Mouse (Mus musculus) adrenal gland, adult 8-10 months (tissue): Measurements from ENCODE around the gene Nsmce1. TPM values are rescaled to one million over a fixed set of nuclear protein-coding genes. Genes with fewer than 3 reads are reported as not detected.
"Not testable (repeated sequence)": the region's sequence is repeated elsewhere in the genome, so short reads cannot be mapped to it uniquely, and the experiment has no call there.

ENCODE experiments used
- DNase-seq: peaks from one replicate; pipeline ENCODE4 v3.0.0; 2022
- total RNA-seq, 4 experiments: library from RNA; stranded (reverse); gene quantifications; 2 replicates each; pipeline ENCODE4 v1.2.4; 2022

Gene Nsmce1
- total RNA-seq, 4 experiments from 2014 or later: 49.6 to 62.7 (median 51.9) TPM

DNA sequence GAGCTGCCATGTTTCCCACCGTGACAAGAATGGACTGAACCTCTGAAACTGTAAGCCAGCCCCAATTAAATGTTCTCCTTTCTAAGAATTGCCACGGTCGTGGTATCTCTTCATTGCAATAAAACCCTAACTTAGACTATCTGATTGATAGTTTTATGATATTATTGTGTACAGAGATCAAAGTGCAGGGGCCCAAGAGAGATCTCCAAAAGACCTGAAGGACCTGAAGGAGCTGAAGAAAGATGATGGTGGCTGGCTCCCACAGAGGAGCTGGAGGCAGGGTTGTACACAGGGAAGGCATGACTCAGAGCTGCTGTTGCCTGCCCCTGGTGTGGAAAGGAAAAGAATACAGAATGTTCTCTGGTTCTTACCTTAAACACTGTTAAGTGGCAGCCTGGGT is 57.5 kb downstream of the Nsmce1 start:
- DNase-seq: no peak

DNA sequence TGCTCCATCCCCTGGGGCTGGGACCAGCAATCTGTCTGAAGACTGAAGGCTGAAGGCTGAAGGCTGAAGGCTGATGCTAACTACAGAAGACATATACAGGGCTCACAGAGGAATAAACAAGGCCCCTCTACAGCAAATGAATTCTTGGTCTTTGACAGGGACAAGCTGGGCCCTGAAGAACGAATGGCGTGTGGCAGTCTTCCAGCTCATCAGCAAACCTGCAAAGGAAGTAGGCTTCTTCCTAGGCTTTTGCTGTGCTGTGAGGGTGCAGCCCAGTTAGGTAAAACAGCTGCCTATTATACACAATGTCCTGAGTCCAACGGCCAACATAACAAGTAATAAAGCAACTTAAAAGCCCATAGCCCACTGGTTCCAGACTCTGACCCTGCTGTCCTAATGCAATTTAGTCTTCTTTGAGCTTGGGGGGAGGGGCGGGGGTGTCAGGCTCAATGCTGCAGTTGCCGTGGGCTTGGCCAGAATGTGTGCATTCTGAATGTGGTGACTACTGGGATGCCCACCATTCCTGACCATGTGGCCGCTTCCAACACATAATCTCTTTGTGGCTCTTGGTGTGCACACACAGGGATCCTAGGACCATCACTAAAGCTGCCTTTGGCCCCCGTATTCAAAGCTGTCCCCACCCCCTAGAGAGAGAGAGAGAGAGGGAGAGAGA is 61.1 kb downstream of the Nsmce1 start:
- DNase-seq: no peak

DNA sequence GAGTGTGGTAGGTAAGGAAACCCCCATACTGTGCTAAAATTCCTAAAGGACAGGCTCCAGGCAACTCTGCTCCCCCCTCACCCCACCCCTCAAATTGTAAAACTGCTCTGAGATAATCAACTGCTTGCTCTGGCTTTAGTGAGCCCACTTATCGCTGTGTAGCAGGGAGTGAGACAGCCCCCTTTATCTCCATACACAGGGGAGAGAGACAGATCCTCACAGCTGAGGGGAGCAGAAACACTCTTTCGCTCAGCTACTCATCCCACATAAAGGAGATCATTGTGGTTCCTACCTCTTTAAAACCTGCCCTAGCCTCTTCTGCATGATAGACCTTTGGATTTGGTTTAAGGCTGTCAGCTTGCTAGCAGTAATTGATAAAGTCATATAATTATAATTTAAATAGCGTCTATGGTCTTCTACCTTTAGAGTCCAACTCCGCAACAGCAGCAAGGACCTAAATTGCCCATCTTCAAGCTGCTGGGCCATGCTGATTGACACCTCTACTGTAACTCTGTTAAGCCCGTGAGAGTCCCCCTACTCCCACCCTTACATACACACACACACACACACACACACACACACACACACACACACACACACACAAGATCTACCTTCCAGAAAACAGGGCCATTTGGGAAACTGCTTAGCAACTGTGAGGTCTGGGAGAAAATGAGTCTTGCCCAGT is 62.4 kb downstream of the Nsmce1 start:
- not testable (repeated sequence) for DNase-seq

DNA sequence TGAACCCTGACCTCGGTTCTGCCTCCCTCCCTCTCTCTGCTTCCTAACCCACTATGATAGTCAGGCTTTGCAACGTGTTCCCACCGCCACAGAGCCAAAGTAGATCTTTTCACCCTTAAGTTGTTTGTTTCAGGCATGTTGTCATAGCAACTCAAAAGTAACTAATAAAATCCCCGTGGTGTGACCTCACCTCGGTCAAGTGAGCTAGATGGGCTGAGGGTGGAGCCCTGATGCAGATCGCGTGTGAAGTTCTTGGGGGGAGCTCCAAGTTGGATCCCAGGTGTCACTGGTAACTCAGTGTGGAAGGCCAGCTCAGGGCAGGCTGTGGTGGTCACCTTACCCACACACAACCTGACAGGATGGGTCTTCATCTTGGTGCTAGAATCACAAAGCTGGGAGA is 63.0 kb downstream of the Nsmce1 start:
- DNase-seq: no peak

DNA sequence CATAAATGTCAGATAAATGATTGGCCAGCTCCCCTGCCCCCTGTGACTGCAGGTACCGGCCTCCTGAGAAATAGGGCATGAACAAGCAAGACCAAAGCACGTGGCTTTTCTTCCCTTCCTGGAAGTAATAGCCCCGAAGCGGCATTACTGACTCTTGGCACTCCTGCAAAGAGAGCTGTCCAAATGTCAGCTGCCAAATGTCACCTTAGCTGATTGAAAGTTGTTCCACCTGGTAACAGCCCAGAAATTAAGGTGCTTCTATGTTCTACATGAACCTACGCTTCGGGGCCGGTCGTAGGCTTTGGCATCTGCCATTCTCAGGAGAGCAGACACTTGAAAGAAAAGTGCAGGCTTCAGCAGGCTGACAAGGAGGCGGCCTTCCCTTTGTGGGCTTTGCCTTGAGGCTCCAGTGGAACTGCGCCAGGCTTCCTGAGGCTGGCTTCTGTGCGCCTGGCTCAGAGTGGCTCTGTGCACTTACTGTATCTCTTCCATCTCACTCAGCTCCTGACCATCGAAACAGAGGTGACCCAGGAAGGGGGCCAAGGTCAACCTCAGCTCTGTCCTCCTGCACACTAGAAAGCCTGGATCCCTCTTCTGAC is 63.8 kb downstream of the Nsmce1 start:
- DNase-seq: peak; percentile 67

DNA sequence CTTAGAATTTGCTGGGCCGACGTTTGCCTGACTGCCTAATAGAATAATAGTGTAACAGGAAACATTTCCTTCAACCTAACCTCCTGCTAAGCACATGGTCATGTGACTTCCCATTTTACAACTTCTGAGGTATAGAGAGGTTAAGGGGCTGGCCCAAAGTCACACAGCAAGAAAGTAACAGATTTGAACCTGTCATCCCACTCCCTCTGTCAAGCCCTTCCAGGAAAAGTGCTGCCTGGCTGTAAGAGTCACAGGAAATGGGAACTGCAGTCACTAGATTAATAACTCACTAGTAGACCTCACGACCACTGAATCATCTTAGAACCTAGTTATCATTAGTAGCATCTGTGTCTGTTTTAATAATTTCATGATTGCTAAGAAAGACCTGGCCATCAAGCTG is 68.3 kb downstream of the Nsmce1 start:
- DNase-seq: no peak

DNA sequence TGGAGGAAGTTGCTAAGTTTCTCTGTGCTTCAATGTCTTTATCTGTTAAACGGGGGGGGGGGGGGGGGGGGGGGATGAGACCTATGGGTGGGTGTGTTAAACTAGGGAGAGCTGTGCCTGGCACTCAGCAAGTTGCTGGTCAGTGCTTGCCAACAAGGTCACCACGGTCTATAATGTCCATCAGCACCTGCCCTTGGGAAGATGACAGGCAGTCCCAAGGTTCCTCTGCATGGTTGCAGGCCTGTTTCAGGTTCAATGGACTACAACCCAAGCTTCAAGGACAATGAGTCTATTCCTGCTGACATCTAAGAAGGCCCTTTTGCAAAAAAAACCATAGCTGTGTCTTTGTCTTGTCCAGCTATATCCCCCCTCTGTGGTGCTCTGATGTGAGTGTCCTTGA is 69.5 kb downstream of the Nsmce1 start:
- peak; percentile 45 for DNase-seq

DNA sequence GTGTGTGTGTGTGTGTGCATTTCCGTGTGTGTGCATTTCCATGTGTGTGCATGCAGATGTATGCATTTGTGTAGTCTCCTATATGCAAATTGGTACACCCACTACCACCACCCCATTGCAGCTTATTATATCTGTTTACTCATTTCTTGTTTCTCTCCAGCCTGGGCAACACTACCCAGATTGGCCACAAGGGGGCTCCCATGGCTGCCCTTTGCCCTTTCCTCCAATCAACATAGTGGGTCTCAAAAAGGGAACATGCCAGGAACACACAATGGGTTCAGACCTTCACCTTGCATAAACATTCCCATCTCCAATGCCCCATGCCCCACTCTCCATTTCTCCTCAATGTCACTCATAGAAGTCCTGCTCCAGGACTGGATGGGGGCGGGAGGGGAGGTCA is 71.2 kb downstream of the Nsmce1 start:
- DNase-seq: peak; percentile 30

DNA sequence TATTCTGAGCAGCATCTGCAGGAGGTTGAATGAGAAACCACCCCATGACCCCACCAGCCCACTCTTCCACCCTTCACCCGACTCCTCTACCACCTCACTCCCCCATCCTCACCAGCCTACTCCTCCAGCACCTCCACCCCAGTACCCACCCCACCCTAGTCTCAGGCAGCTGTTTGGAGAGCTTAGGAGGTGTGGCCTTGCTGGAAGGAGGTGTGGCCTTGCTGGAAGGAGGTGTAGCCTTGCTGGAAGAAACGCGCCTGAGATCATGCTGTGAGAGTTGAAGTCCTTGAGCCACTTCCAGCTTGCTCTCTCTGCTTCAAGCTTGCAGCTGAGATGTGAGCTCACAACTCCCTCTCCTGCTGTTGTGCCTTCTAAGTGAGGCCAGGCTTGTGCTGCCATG is 73.0 kb downstream of the Nsmce1 start:
- peak; percentile 25 for DNase-seq

Other genes with a start within 250 kb of the Nsmce1 start
- 1 to 10 TPM; 4.8 to 8.5 (median 6.2) TPM for gene Kdm8, start 46.9 kb downstream of the Nsmce1 start, total RNA-seq
- gene Il4ra, start 60.5 kb upstream of the Nsmce1 start, total RNA-seq: 100 to 1,000 TPM in 2 of 4 experiments, 10 to 100 TPM in 2; 33.7 to 203 (median 102) TPM
- 1 to 10 TPM in 2 of 4 experiments, under 1 TPM in 2; 0.70 to 1.6 (median 0.96) TPM for gene Il21r, start 111.8 kb upstream of the Nsmce1 start, total RNA-seq
- 10 to 100 TPM; 72.8 to 86.8 (median 78.4) TPM for gene Gtf3c1, start 216.2 kb upstream of the Nsmce1 start, total RNA-seq
- 10 to 100 TPM; 29.6 to 39.5 (median 34.4) TPM for gene D430042O09Rik, start 216.3 kb upstream of the Nsmce1 start, total RNA-seq